Mouse (Mus musculus): ENCODE results near the gene Scamp2.

DNA sequence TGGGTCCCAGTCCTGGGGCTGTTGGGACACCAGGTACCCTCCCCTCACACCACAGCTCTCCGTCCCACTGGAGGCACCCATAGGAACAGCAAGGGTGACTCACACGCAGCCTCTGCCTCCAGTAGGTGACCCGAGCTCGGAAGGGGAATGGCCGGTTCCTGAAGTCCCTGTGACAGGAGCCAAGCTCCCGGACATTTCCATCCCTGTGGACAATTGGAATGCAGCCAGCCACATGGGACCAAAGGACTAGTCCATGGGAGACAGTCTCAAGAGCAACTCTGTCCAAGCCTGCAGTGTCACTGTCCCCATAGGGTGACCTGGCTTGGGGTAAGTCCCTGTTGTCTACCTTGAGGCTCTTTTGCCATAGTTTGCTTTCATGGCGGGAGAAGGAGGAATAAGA, 53.2 kb downstream of the Scamp2 start:
- TF ChIP-seq CTCF (IDR thresholded peaks at IDR 0.05; ENCODE audit: control insufficient read depth, insufficient read depth, insufficient replicate concordance, low read depth, low read length) (no peak), POLR2A (IDR thresholded peaks at IDR 0.05; ENCODE audit: control insufficient read depth, low read depth, low read length) (no peak)

All from testis, adult 2 months (tissue).